In the genomic region with DNA sequence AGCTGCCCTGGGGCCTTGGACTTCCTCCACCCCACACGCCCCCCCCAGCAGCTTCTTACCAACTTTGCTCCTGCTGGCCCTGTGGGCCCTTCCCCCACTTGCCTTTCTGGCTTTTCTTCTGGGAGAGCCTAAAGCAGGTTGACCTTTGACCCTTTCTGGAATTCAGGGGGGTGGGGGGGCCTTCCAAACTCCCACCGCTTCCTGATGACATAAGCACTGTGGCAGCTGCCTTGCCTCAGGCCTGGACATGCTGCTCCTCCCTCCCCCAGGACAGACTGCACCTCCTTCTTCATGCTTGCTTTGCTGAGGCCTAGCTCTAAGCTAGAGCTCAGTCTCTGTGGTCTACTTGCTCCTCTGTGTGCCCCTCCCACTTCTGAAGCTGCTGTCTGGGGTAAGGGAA, we compare ENCODE assay signal across 8 mouse cellular contexts. TPM values are rescaled to one million over a fixed set of nuclear protein-coding genes. Genes with fewer than 3 reads are reported as not detected.
DNase-seq lines count a peak whose midpoint lies in the region; ATAC-seq and TF ChIP-seq lines count a peak whose summit lies in the region.

No protein-coding gene starts in this region.

- peak; percentile 37; the same call in 1 of the 2 replicates for TF ChIP-seq EP300 in lung, postnatal 0 days (IDR thresholded peaks at IDR 0.05)

- peaks cover 38% of the 10 kb centered on the region for H3K36me3 ChIP-seq in hindbrain, embryonic 12.5 days
- H3K36me3 ChIP-seq in hindbrain, postnatal 0 days (ENCODE audit: insufficient read depth, low read length) = no peaks in the 10 kb centered on the region; the same call in 1 of the 2 replicates
- peaks cover 56% of the 10 kb centered on the region for H3K36me3 ChIP-seq in intestine, postnatal 0 days (ENCODE audit: control insufficient read depth, insufficient read depth)
- peaks cover 22% of the 10 kb centered on the region; the same call in 1 of the 2 replicates for H3K36me3 ChIP-seq in lung, postnatal 0 days (ENCODE audit: insufficient read depth, low read length)

- ATAC-seq in hindbrain, embryonic 12.5 days (ENCODE audit: low FRiP score) = no peak
- no peak for ATAC-seq in hindbrain, postnatal 0 days
- ATAC-seq in intestine, postnatal 0 days = no peak
- ATAC-seq in lung, postnatal 0 days = no peak; the same call in 1 of the 2 replicates

- 19% methylated on average over 2 of the region's 2 CpGs for WGBS in hindbrain, embryonic 12.5 days
- 28% methylated on average over 2 of the region's 2 CpGs for WGBS in hindbrain, postnatal 0 days
- WGBS in intestine, postnatal 0 days = 44% methylated on average over 2 of the region's 2 CpGs
- 36% methylated on average over 2 of the region's 2 CpGs for WGBS in lung, postnatal 0 days

- H3K27me3 ChIP-seq in hindbrain, embryonic 12.5 days = no peaks in the 10 kb centered on the region
- no peaks in the 10 kb centered on the region for H3K27me3 ChIP-seq in hindbrain, postnatal 0 days (ENCODE audit: insufficient read depth, low read length)
- H3K27me3 ChIP-seq in intestine, postnatal 0 days (replicated peaks; ENCODE audit: control insufficient read depth, insufficient read depth, low read length) = no peaks in the 10 kb centered on the region
- no peaks in the 10 kb centered on the region for H3K27me3 ChIP-seq in lung, postnatal 0 days (replicated peaks; ENCODE audit: insufficient read depth, low read length)

- no peak for TF ChIP-seq CTCF in hindbrain, postnatal 0 days (IDR thresholded peaks at IDR 0.05; ENCODE audit: low read depth)
- no peak for TF ChIP-seq CTCF in intestine, postnatal 0 days (IDR thresholded peaks at IDR 0.05; ENCODE audit: low read depth)
- no peak for TF ChIP-seq CTCF in lung, postnatal 0 days (IDR thresholded peaks at IDR 0.05)

- H3K4me2 ChIP-seq in hindbrain, embryonic 12.5 days (replicated peaks) = no peak overlapping the region
- H3K4me2 ChIP-seq in hindbrain, postnatal 0 days (ENCODE audit: low read depth, low read length) = no peak overlapping the region
- H3K4me2 ChIP-seq in intestine, postnatal 0 days (replicated peaks; ENCODE audit: low read depth) = no peak overlapping the region
- no peak overlapping the region for H3K4me2 ChIP-seq in lung, postnatal 0 days (replicated peaks; ENCODE audit: low read depth, low read length)

- peaks cover 55% of the 10 kb centered on the region for H3K4me1 ChIP-seq in hindbrain, embryonic 12.5 days
- peaks cover 21% of the 10 kb centered on the region for H3K4me1 ChIP-seq in hindbrain, postnatal 0 days (ENCODE audit: insufficient read depth, low read length)
- H3K4me1 ChIP-seq in intestine, postnatal 0 days (replicated peaks; ENCODE audit: control insufficient read depth, insufficient read depth, low read length) = peaks cover 22% of the 10 kb centered on the region
- peaks cover 42% of the 10 kb centered on the region for H3K4me1 ChIP-seq in lung, postnatal 0 days (ENCODE audit: insufficient read depth, low read depth, low read length)

- DNase-seq in hindbrain, postnatal 0 days (ENCODE audit: low spot score) = no peak
- peak; percentile 89 for DNase-seq in embryo, embryonic 9.5 days (ENCODE audit: extremely low spot score)
- DNase-seq in lung, postnatal 0 days (ENCODE audit: low spot score) = peak; percentile 73
- DNase-seq in ovary, postnatal 10 days (ENCODE audit: low spot score) = no peak
- DNase-seq in left cerebral cortex, adult 9 months (ENCODE audit: low spot score in 2 of 2) = no peak
- DNase-seq in right cerebral cortex, postnatal 36 days (ENCODE audit: low spot score in 2 of 2) = no peak

- H3K9me3 ChIP-seq in hindbrain, embryonic 12.5 days (replicated peaks) = no peaks in the 10 kb centered on the region
- no peaks in the 10 kb centered on the region for H3K9me3 ChIP-seq in hindbrain, postnatal 0 days (ENCODE audit: low read length)
- H3K9me3 ChIP-seq in intestine, postnatal 0 days (ENCODE audit: control insufficient read depth) = no peaks in the 10 kb centered on the region
- no peaks in the 10 kb centered on the region for H3K9me3 ChIP-seq in lung, postnatal 0 days (ENCODE audit: low read length)

- H3K9ac ChIP-seq in hindbrain, embryonic 12.5 days = peak overlapping the region; percentile 25
- no peak overlapping the region for H3K9ac ChIP-seq in hindbrain, postnatal 0 days (replicated peaks; ENCODE audit: low read length)
- peak overlapping the region; percentile 26; the same call in 1 of the 2 replicates for H3K9ac ChIP-seq in intestine, postnatal 0 days (ENCODE audit: low read depth, low read length)
- H3K9ac ChIP-seq in lung, postnatal 0 days (replicated peaks; ENCODE audit: low read depth) = no peak overlapping the region

- peak overlapping the region; percentile 46 for H3K27ac ChIP-seq in hindbrain, embryonic 12.5 days
- no peak overlapping the region for H3K27ac ChIP-seq in hindbrain, postnatal 0 days
- peak overlapping the region; percentile 46 for H3K27ac ChIP-seq in intestine, postnatal 0 days (ENCODE audit: low read depth, low read length)
- peak overlapping the region; percentile 86 for H3K27ac ChIP-seq in lung, postnatal 0 days (ENCODE audit: low read length)

- H3K4me3 ChIP-seq in hindbrain, embryonic 12.5 days = no peak overlapping the region
- no peak overlapping the region for H3K4me3 ChIP-seq in hindbrain, postnatal 0 days (ENCODE audit: low read length)
- no peak overlapping the region for H3K4me3 ChIP-seq in intestine, postnatal 0 days (ENCODE audit: low read depth, low read length)
- H3K4me3 ChIP-seq in lung, postnatal 0 days (ENCODE audit: low read depth, low read length) = no peak overlapping the region

RNA-seq across cellular contexts. Expression of a gene that starts 28.7 kb away (rescaled TPM):
- 4.7 and 4.8 TPM in 2 replicates for polyA plus RNA-seq in hindbrain, embryonic 12.5 days (2016; fragmentation: Nextera tagmentation; extraction: Ambion mirVana)
- total RNA-seq in hindbrain, postnatal 0 days (2014; rRNA removed) = 26.5 and 30.2 TPM in 2 replicates
- polyA plus RNA-seq in hindbrain, postnatal 0 days (2015; fragmentation: Nextera tagmentation; extraction: Ambion mirVana) = 2.4 and 2.8 TPM in 2 replicates
- 1.6 and 2.2 TPM in 2 replicates for polyA plus RNA-seq in intestine, postnatal 0 days (2015; fragmentation: Nextera tagmentation; extraction: Ambion mirVana)
- polyA plus RNA-seq in lung, postnatal 0 days (2015; fragmentation: Nextera tagmentation; extraction: Ambion mirVana) = 3.6 and 4.0 TPM in 2 replicates

RNA-seq across cellular contexts. Expression of a gene that starts 29.5 kb away (rescaled TPM):
- 133 and 134 TPM in 2 replicates for polyA plus RNA-seq in hindbrain, embryonic 12.5 days (2016; fragmentation: Nextera tagmentation; extraction: Ambion mirVana)
- total RNA-seq in hindbrain, postnatal 0 days (2014; rRNA removed) = 140 and 156 TPM in 2 replicates
- polyA plus RNA-seq in hindbrain, postnatal 0 days (2015; fragmentation: Nextera tagmentation; extraction: Ambion mirVana) = 133 and 138 TPM in 2 replicates
- polyA plus RNA-seq in intestine, postnatal 0 days (2015; fragmentation: Nextera tagmentation; extraction: Ambion mirVana) = 70.9 and 71.4 TPM in 2 replicates
- polyA plus RNA-seq in lung, postnatal 0 days (2015; fragmentation: Nextera tagmentation; extraction: Ambion mirVana) = 88.0 and 93.3 TPM in 2 replicates

RNA-seq across cellular contexts. Expression of a gene that starts 29.7 kb away (rescaled TPM):
- 23.9 and 26.8 TPM in 2 replicates for polyA plus RNA-seq in hindbrain, embryonic 12.5 days (2016; fragmentation: Nextera tagmentation; extraction: Ambion mirVana)
- total RNA-seq in hindbrain, postnatal 0 days (2014; rRNA removed) = 49.3 and 51.5 TPM in 2 replicates
- polyA plus RNA-seq in hindbrain, postnatal 0 days (2015; fragmentation: Nextera tagmentation; extraction: Ambion mirVana) = 26.0 and 27.6 TPM in 2 replicates
- polyA plus RNA-seq in intestine, postnatal 0 days (2015; fragmentation: Nextera tagmentation; extraction: Ambion mirVana) = 46.1 and 46.4 TPM in 2 replicates
- polyA plus RNA-seq in lung, postnatal 0 days (2015; fragmentation: Nextera tagmentation; extraction: Ambion mirVana) = 36.5 and 37.4 TPM in 2 replicates

RNA-seq across cellular contexts. Expression of a gene that starts 53.3 kb away (rescaled TPM):
- 46.9 and 50.2 TPM in 2 replicates for polyA plus RNA-seq in hindbrain, embryonic 12.5 days (2016; fragmentation: Nextera tagmentation; extraction: Ambion mirVana)
- 119 and 122 TPM in 2 replicates for total RNA-seq in hindbrain, postnatal 0 days (2014; rRNA removed)
- 48.2 and 49.4 TPM in 2 replicates for polyA plus RNA-seq in hindbrain, postnatal 0 days (2015; fragmentation: Nextera tagmentation; extraction: Ambion mirVana)
- 39.5 and 41.5 TPM in 2 replicates for polyA plus RNA-seq in intestine, postnatal 0 days (2015; fragmentation: Nextera tagmentation; extraction: Ambion mirVana)
- 25.0 and 26.1 TPM in 2 replicates for polyA plus RNA-seq in lung, postnatal 0 days (2015; fragmentation: Nextera tagmentation; extraction: Ambion mirVana)

Comparison
In these comparisons a context has a peak if more than half of its experiments do, and no peak if none do; other contexts are left out.
1. H3K9ac ChIP-seq: peak in hindbrain, embryonic 12.5 days (single experiment) and intestine, postnatal 0 days (single experiment); none in hindbrain, postnatal 0 days (single experiment) and lung, postnatal 0 days (single experiment).
2. DNase-seq: peak in embryo, embryonic 9.5 days (single experiment) and lung, postnatal 0 days (single experiment); none in hindbrain, postnatal 0 days (single experiment), ovary, postnatal 10 days (single experiment), left cerebral cortex, adult 9 months (0 of 2) and right cerebral cortex, postnatal 36 days (0 of 2).